12 mouse cellular contexts compared by ENCODE assay signal in genomic region chr12:40175171-40175570, GRCm38 (mm10). TPM values are rescaled to one million over a fixed set of nuclear protein-coding genes. Genes with fewer than 3 reads are reported as not detected.
DNase-seq lines count a peak whose midpoint lies in the region; ATAC-seq and TF ChIP-seq lines count a peak whose summit lies in the region.
"Not testable (repeated sequence)": the region's sequence is repeated elsewhere in the genome, so short reads cannot be mapped to it uniquely, and the experiment has no call there.
"Had no signal": no experiment of that assay in that cellular context is flagged by ENCODE, and none has a peak within 500 bp of the region (broad histone marks: within the 10 kb centered on the region; RNA-seq: fewer than 3 reads in every experiment).

No protein-coding gene starts in this region.

- DNase-seq in brain, embryonic 14.5 days (ENCODE audit: low read depth), result peak; percentile 40
- DNase-seq in embryonic facial prominence, embryonic 14.5 days (ENCODE audit: low spot score), result peak; percentile 19
- peak; percentile 23 for DNase-seq in forebrain, embryonic 14.5 days (ENCODE audit: low spot score)
- DNase-seq in lung, embryonic 14.5 days, result peak; percentile 72

- not testable (repeated sequence) for TF ChIP-seq CTCF in brain, embryonic 14.5 days (IDR thresholded peaks at IDR 0.05; ENCODE audit: borderline replicate concordance, extremely low read depth, insufficient read depth, insufficient read length); lung, embryonic 14.5 days (IDR thresholded peaks at IDR 0.05; ENCODE audit: low read depth)

- H3K9me3 ChIP-seq in embryonic facial prominence, embryonic 14.5 days (ENCODE audit: control insufficient read depth, low read length); forebrain, embryonic 14.5 days (replicated peaks; ENCODE audit: control insufficient read depth, low read length); intestine, embryonic 15.5 days; lung, embryonic 14.5 days (ENCODE audit: low read depth, low read length); lung, embryonic 15.5 days; lung, embryonic 16.5 days (ENCODE audit: control insufficient read depth, low read length): not testable (repeated sequence)

- H3K4me1 ChIP-seq in embryonic facial prominence, embryonic 14.5 days (ENCODE audit: control insufficient read depth, insufficient read depth, low read length); forebrain, embryonic 14.5 days (ENCODE audit: control insufficient read depth, insufficient read depth, low read length); intestine, embryonic 15.5 days (replicated peaks); lung, embryonic 14.5 days (ENCODE audit: insufficient read depth); lung, embryonic 15.5 days; lung, embryonic 16.5 days (replicated peaks; ENCODE audit: control insufficient read depth, insufficient read depth, low read length): not testable (repeated sequence)

- not testable (repeated sequence) for H3K27me3 ChIP-seq in embryonic facial prominence, embryonic 14.5 days (replicated peaks; ENCODE audit: control insufficient read depth, insufficient read depth, low read length); forebrain, embryonic 14.5 days (replicated peaks; ENCODE audit: control insufficient read depth, insufficient read depth, low read length); intestine, embryonic 15.5 days (replicated peaks); lung, embryonic 14.5 days (ENCODE audit: insufficient read depth, low read length); lung, embryonic 15.5 days; lung, embryonic 16.5 days (ENCODE audit: control insufficient read depth, insufficient read depth, low read depth, low read length)

- not testable (repeated sequence) for H3K36me3 ChIP-seq in embryonic facial prominence, embryonic 14.5 days (ENCODE audit: control insufficient read depth, insufficient read depth, low read length); forebrain, embryonic 14.5 days (ENCODE audit: control insufficient read depth, insufficient read depth, low read length); intestine, embryonic 15.5 days; lung, embryonic 14.5 days (ENCODE audit: insufficient read depth); lung, embryonic 15.5 days; lung, embryonic 16.5 days (ENCODE audit: control insufficient read depth, insufficient read depth, low read length)

- H3K4me3 ChIP-seq in embryonic facial prominence, embryonic 14.5 days (ENCODE audit: low read depth, low read length); forebrain, embryonic 14.5 days (ENCODE audit: low read depth, low read length); intestine, embryonic 15.5 days (replicated peaks); lung, embryonic 14.5 days (ENCODE audit: low read depth, low read length); lung, embryonic 15.5 days; lung, embryonic 16.5 days (ENCODE audit: low read length): not testable (repeated sequence)

- H3K4me2 ChIP-seq in embryonic facial prominence, embryonic 14.5 days (ENCODE audit: low read depth, low read length); forebrain, embryonic 14.5 days (ENCODE audit: low read length); intestine, embryonic 15.5 days (replicated peaks); lung, embryonic 14.5 days; lung, embryonic 15.5 days; lung, embryonic 16.5 days (ENCODE audit: low read depth, low read length): not testable (repeated sequence)

- WGBS in embryonic facial prominence, embryonic 14.5 days, result 35% methylated on average over 1 of the region's 1 CpGs
- 21% methylated on average over 1 of the region's 1 CpGs for WGBS in forebrain, embryonic 14.5 days
- WGBS in intestine, embryonic 15.5 days, result 41% methylated on average over 1 of the region's 1 CpGs
- 5% methylated on average over 1 of the region's 1 CpGs for WGBS in lung, embryonic 14.5 days
- 29% methylated on average over 1 of the region's 1 CpGs for WGBS in lung, embryonic 15.5 days
- 28% methylated on average over 1 of the region's 1 CpGs for WGBS in lung, embryonic 16.5 days

- H3K27ac ChIP-seq in embryonic facial prominence, embryonic 14.5 days (replicated peaks; ENCODE audit: low read depth, low read length); forebrain, embryonic 14.5 days (ENCODE audit: low read depth, low read length); intestine, embryonic 15.5 days; lung, embryonic 14.5 days (ENCODE audit: low read depth); lung, embryonic 15.5 days; lung, embryonic 16.5 days (ENCODE audit: low read length): not testable (repeated sequence)

- not testable (repeated sequence) for TF ChIP-seq POLR2A in brain, embryonic 14.5 days (IDR thresholded peaks at IDR 0.05; ENCODE audit: borderline replicate concordance, extremely low read depth, insufficient read depth, insufficient read length, poor library complexity, severe bottlenecking)

- not testable (repeated sequence) for H3K9ac ChIP-seq in embryonic facial prominence, embryonic 14.5 days (ENCODE audit: low read depth, low read length); forebrain, embryonic 14.5 days (ENCODE audit: low read length); intestine, embryonic 15.5 days; lung, embryonic 14.5 days; lung, embryonic 15.5 days; lung, embryonic 16.5 days (ENCODE audit: low read length)

- ATAC-seq in embryonic facial prominence, embryonic 14.5 days (ENCODE audit: low read depth); forebrain, embryonic 14.5 days: not testable (repeated sequence)
- 0 out of 2 replicates have a peak, but pooled peaks have one; percentile 23 for ATAC-seq in intestine, embryonic 15.5 days
- ATAC-seq in lung, embryonic 14.5 days (ENCODE audit: insufficient read depth), result peak; percentile 75; the same call in 1 of the 2 replicates
- ATAC-seq in lung, embryonic 15.5 days (ENCODE audit: borderline replicate concordance, extremely low read depth, low FRiP score, low TSS enrichment), result peak; percentile 46; the same call in 1 of the 2 replicates
- peak; percentile 45; the same call in 1 of the 2 replicates for ATAC-seq in lung, embryonic 16.5 days (ENCODE audit: low read depth)

RNA-seq across cellular contexts. Expression of gene Lsmem1, which starts 24.1 kb away (rescaled TPM):
- polyA plus RNA-seq in brain, embryonic 14.5 days (2012; rRNA removed), result 0.25 and 0.26 TPM in 2 replicates
- polyA plus RNA-seq in embryonic facial prominence, embryonic 14.5 days (2014; fragmentation: Nextera tagmentation; extraction: Ambion mirVana), result 4.5 and 4.7 TPM in 2 replicates
- polyA plus RNA-seq in forebrain, embryonic 14.5 days (2014; fragmentation: Nextera tagmentation; extraction: Ambion mirVana), result not detected in 2 replicates
- polyA plus RNA-seq in intestine, embryonic 15.5 days (2015; fragmentation: Nextera tagmentation; extraction: Ambion mirVana), result not detected in 2 replicates
- polyA plus RNA-seq in lung, embryonic 14.5 days (2014; fragmentation: Nextera tagmentation; extraction: Ambion mirVana), result not detected in 2 replicates
- polyA plus RNA-seq in lung, embryonic 15.5 days (2015; fragmentation: Nextera tagmentation; extraction: Ambion mirVana), result 0.38 and 0.50 TPM in 2 replicates
- polyA plus RNA-seq in lung, embryonic 16.5 days (2015; fragmentation: Nextera tagmentation; extraction: Ambion mirVana), result 0.65 and 0.88 TPM in 2 replicates
- polyA plus RNA-seq: adrenal gland, adult 2 months; CD4-positive, CD25-positive, alpha-beta regulatory T cell, adult 4 months; G1E; Patski had no signal

RNA-seq across cellular contexts. Expression of gene Scin, which starts 41.1 kb away (rescaled TPM):
- polyA plus RNA-seq in brain, embryonic 14.5 days (2012; rRNA removed), result 0.03 and 0.09 TPM in 2 replicates
- 4.7 and 5.8 TPM in 2 replicates for polyA plus RNA-seq in embryonic facial prominence, embryonic 14.5 days (2014; fragmentation: Nextera tagmentation; extraction: Ambion mirVana)
- not detected in 2 replicates for polyA plus RNA-seq in forebrain, embryonic 14.5 days (2014; fragmentation: Nextera tagmentation; extraction: Ambion mirVana)
- 43.7 and 46.1 TPM in 2 replicates for polyA plus RNA-seq in intestine, embryonic 15.5 days (2015; fragmentation: Nextera tagmentation; extraction: Ambion mirVana)
- 0.07 and 0.21 TPM in 2 replicates for polyA plus RNA-seq in lung, embryonic 14.5 days (2014; fragmentation: Nextera tagmentation; extraction: Ambion mirVana)
- 0.52 and 1.2 TPM in 2 replicates for polyA plus RNA-seq in lung, embryonic 15.5 days (2015; fragmentation: Nextera tagmentation; extraction: Ambion mirVana)
- polyA plus RNA-seq in lung, embryonic 16.5 days (2015; fragmentation: Nextera tagmentation; extraction: Ambion mirVana), result 0.69 and 1.3 TPM in 2 replicates
- polyA plus RNA-seq: C2C12, G1E had no signal

Comparison
In these comparisons a context has a peak if more than half of its experiments do, and no peak if none do; other contexts are left out.
1. DNase-seq: peak in every context shown above with its lines; median percentile 72 in lung, embryonic 14.5 days; 40 in brain, embryonic 14.5 days; 23 in forebrain, embryonic 14.5 days; 19 in embryonic facial prominence, embryonic 14.5 days.